Mouse (Mus musculus): ENCODE measurements around the gene Usp7. TPM values are rescaled to one million over a fixed set of nuclear protein-coding genes. Genes with fewer than 3 reads are reported as not detected.
"Not testable (repeated sequence)": the region's sequence is repeated elsewhere in the genome, so short reads cannot be mapped to it uniquely, and the experiment has no call there.

Gene Usp7
- polyA plus RNA-seq, 1 experiment from 2014 or later = 22.4 TPM

GRCm38 (mm10) chr16:8777202-8777601 lies 14.9 kb downstream of the Usp7 start:
- Histone ChIP-seq H3K27ac (ENCODE audit: low read length) (no peak overlapping the region), H3K36me3 (ENCODE audit: control insufficient read depth, insufficient read depth) (no peaks in the 10 kb centered on the region), H3K4me2 (ENCODE audit: low read depth, low read length) (no peak overlapping the region), H3K4me3 (ENCODE audit: low read depth, low read length) (no peak overlapping the region), H3K4me1 (ENCODE audit: control insufficient read depth, low read depth, low read length) (peaks cover 13% of the 10 kb centered on the region), H3K9ac (ENCODE audit: low read depth, low read length) (no peak overlapping the region), H3K27me3 (ENCODE audit: control insufficient read depth, insufficient read depth, low read depth, low read length) (no peaks in the 10 kb centered on the region), H3K9me3 (replicated peaks; ENCODE audit: control insufficient read depth, low read length) (no peaks in the 10 kb centered on the region)
- 45% methylated on average over 2 of the region's 2 CpGs for WGBS (ENCODE audit: insufficient replicate concordance)
- no peak for ATAC-seq (ENCODE audit: low read depth)

- Histone ChIP-seq H3K4me3 (ENCODE audit: low read depth, low read length) (no peak overlapping the region), H3K9ac (ENCODE audit: low read depth, low read length) (no peak overlapping the region), H3K4me1 (ENCODE audit: control insufficient read depth, low read depth, low read length) (peaks cover 13% of the 10 kb centered on the region), H3K36me3 (ENCODE audit: control insufficient read depth, insufficient read depth) (no peaks in the 10 kb centered on the region), H3K27ac (ENCODE audit: low read length) (no peak overlapping the region), H3K27me3 (ENCODE audit: control insufficient read depth, insufficient read depth, low read depth, low read length) (no peaks in the 10 kb centered on the region), H3K4me2 (ENCODE audit: low read depth, low read length) (no peak overlapping the region), H3K9me3 (replicated peaks; ENCODE audit: control insufficient read depth, low read length) (no peaks in the 10 kb centered on the region)
- ATAC-seq (ENCODE audit: low read depth) = no peak
- WGBS (ENCODE audit: insufficient replicate concordance) = 76% methylated on average over 11 of the region's 11 CpGs
Measured at GRCm38 (mm10) chr16:8776634-8777033, 15.5 kb downstream of the Usp7 start.

GRCm38 (mm10) chr16:8771086-8771485 lies 21.0 kb downstream of the Usp7 start:
- no peaks in the 10 kb centered on the region for H3K9me3 ChIP-seq (replicated peaks; ENCODE audit: control insufficient read depth, low read length)
- no peak overlapping the region for H3K4me3 ChIP-seq (ENCODE audit: low read depth, low read length)
- 38% methylated on average over 4 of the region's 4 CpGs for WGBS (ENCODE audit: insufficient replicate concordance)
- no peak overlapping the region for H3K9ac ChIP-seq (ENCODE audit: low read depth, low read length)
- ATAC-seq (ENCODE audit: low read depth) = no peak
- no peaks in the 10 kb centered on the region for H3K36me3 ChIP-seq (ENCODE audit: control insufficient read depth, insufficient read depth)
- H3K4me2 ChIP-seq (ENCODE audit: low read depth, low read length) = no peak overlapping the region
- H3K27ac ChIP-seq (ENCODE audit: low read length) = no peak overlapping the region
- no peaks in the 10 kb centered on the region for H3K27me3 ChIP-seq (ENCODE audit: control insufficient read depth, insufficient read depth, low read depth, low read length)
- H3K4me1 ChIP-seq (ENCODE audit: control insufficient read depth, low read depth, low read length) = peaks cover 32% of the 10 kb centered on the region

- WGBS (ENCODE audit: insufficient replicate concordance) = 58% methylated on average over 8 of the region's 8 CpGs
- H3K36me3 ChIP-seq (ENCODE audit: control insufficient read depth, insufficient read depth); H3K27me3 ChIP-seq (ENCODE audit: control insufficient read depth, insufficient read depth, low read depth, low read length); H3K9ac ChIP-seq (ENCODE audit: low read depth, low read length); H3K4me2 ChIP-seq (ENCODE audit: low read depth, low read length); H3K4me3 ChIP-seq (ENCODE audit: low read depth, low read length); H3K27ac ChIP-seq (ENCODE audit: low read length); ATAC-seq (ENCODE audit: low read depth); H3K9me3 ChIP-seq (replicated peaks; ENCODE audit: control insufficient read depth, low read length): not testable (repeated sequence)
- peaks cover 39% of the 10 kb centered on the region for H3K4me1 ChIP-seq (ENCODE audit: control insufficient read depth, low read depth, low read length)
Measured at GRCm38 (mm10) chr16:8770342-8770741, 21.8 kb downstream of the Usp7 start.

DNA sequence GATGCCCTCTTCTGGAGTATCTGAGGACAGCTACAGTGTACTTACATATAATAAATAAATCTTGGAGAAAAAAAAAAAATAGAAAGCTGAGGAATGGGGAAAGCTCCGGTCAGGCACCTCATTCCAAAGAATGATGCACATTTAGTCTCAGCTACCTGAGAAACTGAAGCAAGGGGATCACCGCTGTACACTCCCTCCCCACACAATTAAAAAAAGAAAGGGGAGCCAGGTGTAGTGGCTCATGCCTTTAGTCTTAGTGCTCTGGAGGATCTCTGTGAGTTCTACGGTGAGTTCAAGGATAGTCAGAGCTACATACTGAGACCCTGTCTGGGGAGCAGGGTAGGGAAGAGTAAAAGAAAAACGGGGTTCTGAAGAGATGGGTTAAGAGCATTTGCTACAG lies 22.6 kb downstream of the Usp7 start:
- peak overlapping the region; percentile 45; the same call in 1 of the 2 replicates for H3K27ac ChIP-seq (ENCODE audit: low read length)
- peaks cover 47% of the 10 kb centered on the region for H3K4me1 ChIP-seq (ENCODE audit: control insufficient read depth, low read depth, low read length)
- no peak overlapping the region for H3K4me2 ChIP-seq (ENCODE audit: low read depth, low read length)

GRCm38 (mm10) chr16:8769065-8769464 lies 23.0 kb downstream of the Usp7 start:
- H3K4me2 ChIP-seq (ENCODE audit: low read depth, low read length) = peak overlapping the region; percentile 66
- peak overlapping the region; percentile 50 for H3K9ac ChIP-seq (ENCODE audit: low read depth, low read length)
- peak; percentile 76 for ATAC-seq (ENCODE audit: low read depth)
- H3K4me3 ChIP-seq (ENCODE audit: low read depth, low read length) = no peak overlapping the region
- no peaks in the 10 kb centered on the region for H3K36me3 ChIP-seq (ENCODE audit: control insufficient read depth, insufficient read depth)
- H3K4me1 ChIP-seq (ENCODE audit: control insufficient read depth, low read depth, low read length) = peaks cover 51% of the 10 kb centered on the region
- 9% methylated on average over 9 of the region's 10 CpGs for WGBS (ENCODE audit: insufficient replicate concordance)
- H3K9me3 ChIP-seq (replicated peaks; ENCODE audit: control insufficient read depth, low read length) = no peaks in the 10 kb centered on the region
- no peaks in the 10 kb centered on the region for H3K27me3 ChIP-seq (ENCODE audit: control insufficient read depth, insufficient read depth, low read depth, low read length)
- H3K27ac ChIP-seq (ENCODE audit: low read length) = peak overlapping the region; percentile 92

More for the DNA sequence above, 22.6 kb downstream of the Usp7 start:
- H3K36me3 ChIP-seq (ENCODE audit: control insufficient read depth, insufficient read depth) = no peaks in the 10 kb centered on the region
- no peak overlapping the region for H3K4me3 ChIP-seq (ENCODE audit: low read depth, low read length)
- no peak overlapping the region for H3K9ac ChIP-seq (ENCODE audit: low read depth, low read length)
- no peaks in the 10 kb centered on the region for H3K9me3 ChIP-seq (replicated peaks; ENCODE audit: control insufficient read depth, low read length)
- H3K27me3 ChIP-seq (ENCODE audit: control insufficient read depth, insufficient read depth, low read depth, low read length) = no peaks in the 10 kb centered on the region
- 51% methylated on average over 4 of the region's 4 CpGs for WGBS (ENCODE audit: insufficient replicate concordance)
- ATAC-seq (ENCODE audit: low read depth) = no peak

DNA sequence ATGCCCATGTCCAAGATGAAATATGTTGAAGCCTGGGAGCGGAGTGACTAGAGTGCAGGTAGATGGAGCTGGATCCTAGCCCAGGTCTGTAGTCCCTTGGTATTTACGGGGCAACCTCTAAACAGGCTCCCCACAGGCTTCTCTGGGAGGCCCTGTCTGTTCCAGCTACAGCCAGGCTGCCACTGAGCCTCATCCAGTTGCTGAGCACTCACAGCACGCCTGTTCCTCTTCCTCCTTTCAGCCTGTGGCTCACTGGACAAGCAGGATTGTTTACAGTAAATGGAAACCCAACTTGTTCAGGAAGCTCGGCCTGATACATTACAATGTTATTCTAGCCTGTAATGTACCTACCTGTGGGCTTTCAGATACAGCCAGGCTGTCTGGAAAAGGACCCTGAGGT lies 23.5 kb downstream of the Usp7 start:
- ATAC-seq (ENCODE audit: low read depth) = no peak
- peak overlapping the region; percentile 66 for H3K4me2 ChIP-seq (ENCODE audit: low read depth, low read length)
- H3K4me3 ChIP-seq (ENCODE audit: low read depth, low read length) = no peak overlapping the region
- peaks cover 56% of the 10 kb centered on the region for H3K4me1 ChIP-seq (ENCODE audit: control insufficient read depth, low read depth, low read length)
- H3K27ac ChIP-seq (ENCODE audit: low read length) = peak overlapping the region; percentile 92
- no peaks in the 10 kb centered on the region for H3K36me3 ChIP-seq (ENCODE audit: control insufficient read depth, insufficient read depth)
- no peaks in the 10 kb centered on the region for H3K9me3 ChIP-seq (replicated peaks; ENCODE audit: control insufficient read depth, low read length)
- peak overlapping the region; percentile 50 for H3K9ac ChIP-seq (ENCODE audit: low read depth, low read length)
- 54% methylated on average over 4 of the region's 4 CpGs for WGBS (ENCODE audit: insufficient replicate concordance)
- no peaks in the 10 kb centered on the region for H3K27me3 ChIP-seq (ENCODE audit: control insufficient read depth, insufficient read depth, low read depth, low read length)

GRCm38 (mm10) chr16:8768071-8768470 lies 24.0 kb downstream of the Usp7 start:
- whole genome bisulfite sequencing (ENCODE audit: insufficient replicate concordance) = 33% methylated on average over 4 of the region's 4 CpGs
- peak overlapping the region; percentile 92 for H3K27ac ChIP-seq (ENCODE audit: low read length)
- peak; percentile 57 for ATAC-seq (ENCODE audit: low read depth)
- H3K4me3 ChIP-seq (ENCODE audit: low read depth, low read length) = peak overlapping the region; percentile 27
- H3K27me3 ChIP-seq (ENCODE audit: control insufficient read depth, insufficient read depth, low read depth, low read length) = no peaks in the 10 kb centered on the region
- peaks cover 58% of the 10 kb centered on the region for H3K4me1 ChIP-seq (ENCODE audit: control insufficient read depth, low read depth, low read length)
- peak overlapping the region; percentile 50 for H3K9ac ChIP-seq (ENCODE audit: low read depth, low read length)
- no peaks in the 10 kb centered on the region for H3K36me3 ChIP-seq (ENCODE audit: control insufficient read depth, insufficient read depth)
- no peaks in the 10 kb centered on the region for H3K9me3 ChIP-seq (replicated peaks; ENCODE audit: control insufficient read depth, low read length)
- H3K4me2 ChIP-seq (ENCODE audit: low read depth, low read length) = peak overlapping the region; percentile 66

GRCm38 (mm10) chr16:8767133-8768052 lies 24.7 kb downstream of the Usp7 start:
- 45% methylated on average over 11 of the region's 11 CpGs for WGBS (ENCODE audit: insufficient replicate concordance)
- Histone ChIP-seq H3K36me3 (ENCODE audit: control insufficient read depth, insufficient read depth) (no peaks in the 10 kb centered on the region), H3K4me1 (ENCODE audit: control insufficient read depth, low read depth, low read length) (peaks cover 65% of the 10 kb centered on the region), H3K9ac (ENCODE audit: low read depth, low read length) (peak overlapping the region; percentile 50), H3K27ac (ENCODE audit: low read length) (peak overlapping the region; percentile 92), H3K27me3 (ENCODE audit: control insufficient read depth, insufficient read depth, low read depth, low read length) (no peaks in the 10 kb centered on the region), H3K4me2 (ENCODE audit: low read depth, low read length) (peak overlapping the region; percentile 66), H3K9me3 (replicated peaks; ENCODE audit: control insufficient read depth, low read length) (no peaks in the 10 kb centered on the region), H3K4me3 (ENCODE audit: low read depth, low read length) (peak overlapping the region; percentile 27)
- ATAC-seq (ENCODE audit: low read depth) = peak; percentile 84
